Mouse (Mus musculus) olfactory bulb, adult 2 months (tissue): ENCODE results near the gene Slc6a5.

ENCODE experiments used
- CTCF ChIP-seq: fragments of 200-500 bp; IDR thresholded peaks from 2 replicates; pipeline ENCODE4 v1.5.1; 2012; ENCODE audit warnings: low read depth, mild to moderate bottlenecking, low read length, moderate library complexity; ENCODE audit not compliant: insufficient read depth
- POLR2A ChIP-seq: fragments of 200-500 bp; IDR thresholded peaks from 2 replicates; pipeline ENCODE4 v1.6.1; 2012; ENCODE audit warnings: mild to moderate bottlenecking, low read depth, low read length, moderate library complexity; ENCODE audit not compliant: insufficient read depth

GRCm38 (mm10) chr7:49882694-49883389 is 27.1 kb upstream of the Slc6a5 start:
- TF ChIP-seq CTCF, result no peak
- TF ChIP-seq POLR2A, result no peak
